Mouse (Mus musculus) CH12.LX (cell line): ENCODE results near the gene Uri1. TPM values are rescaled to one million over a fixed set of nuclear protein-coding genes. Genes with fewer than 3 reads are reported as not detected.

Experiments used
- DNase-seq: peaks from one replicate; pipeline ENCODE4 v3.0.0-alpha.2; 2013; ENCODE audit errors: extremely low read depth
- H3K27ac ChIP-seq: 2 replicates; pipeline ENCODE4 v1.5.1; 2012; ENCODE audit warnings: low read depth, mild to moderate bottlenecking, control low read depth, moderate library complexity; ENCODE audit not compliant: insufficient read depth
- H3K27me3 ChIP-seq: replicated peaks from 2 replicates; pipeline ENCODE3; 2012; ENCODE audit warnings: inconsistent platforms
- H3K36me3 ChIP-seq, 2 experiments: replicated peaks in 1 of 2; 2 replicates each; pipeline versions ENCODE3 to v1.6.1; 2012; ENCODE audit warnings: inconsistent platforms in 1 of 2, low read length in 1 of 2, mild to moderate bottlenecking in 1 of 2, mixed read lengths in 1 of 2, moderate library complexity in 1 of 2; ENCODE audit not compliant: control insufficient read depth in 1 of 2, insufficient read depth in 1 of 2
- H3K4me1 ChIP-seq, 2 experiments: 2 replicates each; pipeline ENCODE4 v1.6.1; 2012; ENCODE audit warnings: inconsistent platforms in 1 of 2, moderate library complexity in 1 of 2; ENCODE audit not compliant: insufficient read depth in 2 of 2, control insufficient read depth in 1 of 2
- H3K4me2 ChIP-seq: 2 replicates; pipeline ENCODE4 v1.6.1; 2012; ENCODE audit warnings: low read depth, mild to moderate bottlenecking, control low read depth; ENCODE audit not compliant: poor library complexity, insufficient read depth, severe bottlenecking
- H3K4me3 ChIP-seq, 3 experiments: fragments of 150-350 bp in 1 of 3; sonication (generic) in 1 of 3; replicated peaks in 1 of 3; 2 replicates each; pipeline versions ENCODE3 to v1.5.1; 2011 to 2012; ENCODE audit warnings: low read depth in 2 of 3, low read length in 2 of 3, mild to moderate bottlenecking in 2 of 3, moderate library complexity in 2 of 3, control low read depth in 1 of 3, improper control_type of control experiment in 1 of 3, inconsistent platforms in 1 of 3, mixed read lengths in 1 of 3; ENCODE audit not compliant: poor library complexity in 1 of 3
- H3K79me2 ChIP-seq: replicated peaks from 2 replicates; pipeline ENCODE4 v1.6.1; 2012; ENCODE audit warnings: mild to moderate bottlenecking, moderate library complexity; ENCODE audit not compliant: control insufficient read depth, poor library complexity, insufficient read depth, severe bottlenecking; ENCODE audit errors: extremely low read depth
- H3K9ac ChIP-seq: 2 replicates; pipeline ENCODE4 v1.6.1; 2012; ENCODE audit warnings: low read depth, mild to moderate bottlenecking, control low read depth, moderate library complexity; ENCODE audit not compliant: insufficient read depth
- H3K9me3 ChIP-seq: replicated peaks from 2 replicates; pipeline ENCODE3; 2012; ENCODE audit warnings: low read length, inconsistent platforms, mixed read lengths
- CTCF ChIP-seq, 2 experiments: IDR thresholded peaks in 1 of 2; conservative IDR thresholded peaks in 1 of 2; 2 replicates each; pipeline ENCODE4 v1.5.1; 2011 to 2012; ENCODE audit warnings: low read depth in 2 of 2, low read length in 2 of 2, improper control_type of control experiment in 1 of 2, inconsistent platforms in 1 of 2, mild to moderate bottlenecking in 1 of 2, moderate library complexity in 1 of 2
- ETS1 ChIP-seq: conservative IDR thresholded peaks from 2 replicates; pipeline ENCODE4 v1.6.1; 2012; ENCODE audit warnings: low read depth, mild to moderate bottlenecking, inconsistent platforms, low read length, improper control_type of control experiment, moderate library complexity
- HCFC1 ChIP-seq: IDR thresholded peaks from 2 replicates; pipeline ENCODE4 v1.6.1; 2012; ENCODE audit warnings: low read depth, mild to moderate bottlenecking, inconsistent platforms, low read length, improper control_type of control experiment
- MAFK ChIP-seq: IDR thresholded peaks from 2 replicates; pipeline ENCODE4 v1.6.1; 2011; ENCODE audit warnings: low read length, improper control_type of control experiment; ENCODE audit not compliant: insufficient replicate concordance
- MXI1 ChIP-seq: IDR thresholded peaks from 2 replicates; pipeline ENCODE4 v1.6.1; 2011; ENCODE audit warnings: mild to moderate bottlenecking, low read depth, low read length, improper control_type of control experiment
- MYC ChIP-seq: IDR thresholded peaks from 2 replicates; pipeline ENCODE4 v1.6.1; 2011; ENCODE audit warnings: low read depth, mild to moderate bottlenecking, improper control_type of control experiment, low read length
- POLR2AphosphoS2 ChIP-seq: IDR thresholded peaks from 2 replicates; pipeline ENCODE4 v1.6.1; 2011; ENCODE audit warnings: low read depth, low read length, improper control_type of control experiment
- RAD21 ChIP-seq: IDR thresholded peaks from 2 replicates; pipeline ENCODE4 v1.6.1; 2011; ENCODE audit warnings: low read depth, mild to moderate bottlenecking, low read length, improper control_type of control experiment, moderate library complexity
- RCOR1 ChIP-seq: conservative IDR thresholded peaks from 2 replicates; pipeline ENCODE4 v1.6.1; 2012; ENCODE audit warnings: low read depth, mild to moderate bottlenecking, inconsistent platforms, low read length, improper control_type of control experiment
- SMC3 ChIP-seq: IDR thresholded peaks from 2 replicates; pipeline ENCODE4 v1.6.1; 2011; ENCODE audit warnings: low read depth, low read length, improper control_type of control experiment
- TBP ChIP-seq: conservative IDR thresholded peaks from 2 replicates; pipeline ENCODE4 v1.6.1; 2011; ENCODE audit warnings: low read depth, low read length, improper control_type of control experiment
- USF1 ChIP-seq: IDR thresholded peaks from 2 replicates; pipeline ENCODE4 v1.6.1; 2014; ENCODE audit warnings: low read depth, mild to moderate bottlenecking, inconsistent platforms, low read length, improper control_type of control experiment
- USF2 ChIP-seq: conservative IDR thresholded peaks from 2 replicates; pipeline ENCODE4 v1.6.1; 2011; ENCODE audit warnings: low read depth, low read length, improper control_type of control experiment
- ZKSCAN1 ChIP-seq: IDR thresholded peaks from 2 replicates; pipeline ENCODE4 v1.6.1; 2012; ENCODE audit warnings: low read depth, inconsistent platforms, low read length, improper control_type of control experiment, borderline replicate concordance
- ZMIZ1 ChIP-seq: IDR thresholded peaks from 2 replicates; pipeline ENCODE4 v1.6.1; 2012; ENCODE audit warnings: low read depth, mild to moderate bottlenecking, inconsistent platforms, low read length, improper control_type of control experiment
- ZNF384 ChIP-seq: IDR thresholded peaks from 2 replicates; pipeline ENCODE4 v1.6.1; 2012; ENCODE audit warnings: low read depth, low read length, improper control_type of control experiment, inconsistent platforms
- dilution Hi-C: fragments of 300-500 bp; cut with MboI; formaldehyde crosslinking; loops from 2 replicates; pipeline ENCODE4 v1.14.3; 2020; ENCODE audit warnings: low sequenced_read_pairs; ENCODE audit not compliant: extremely low pct_unique_long_range_greater_than_20kb, extremely low pct_ligation_motif_present
- in situ Hi-C: fragments of 300-500 bp; cut with MboI; formaldehyde crosslinking; loops from 3 replicates; pipeline ENCODE4 v1.14.3; 2019; ENCODE audit warnings: low sequenced_read_pairs, low pct_ligation_motif_present, low pct_unique_long_range_greater_than_20kb, mixed read lengths
- polyA plus RNA-seq: library from polyadenylated mRNA; unstranded; fragments of >175 nt; gene quantifications from 2 replicates; pipeline ENCODE4 v1.2.1, GENCODE M21; 2012; ENCODE audit warnings: low read depth; ENCODE audit not compliant: insufficient read length
- total RNA-seq, 2 experiments: library from RNA; depleted of rRNA; stranded (reverse); fragments of 300-350 nt in 1 of 2; fragments of >200 nt in 1 of 2; gene quantifications; 2 replicates each; pipeline ENCODE4 v1.2.3; 2012 to 2014

The Uri1 gene
- total and polyA plus RNA-seq, 3 experiments, result 37.1 to 53.3 (median 50.1) TPM

DNA sequence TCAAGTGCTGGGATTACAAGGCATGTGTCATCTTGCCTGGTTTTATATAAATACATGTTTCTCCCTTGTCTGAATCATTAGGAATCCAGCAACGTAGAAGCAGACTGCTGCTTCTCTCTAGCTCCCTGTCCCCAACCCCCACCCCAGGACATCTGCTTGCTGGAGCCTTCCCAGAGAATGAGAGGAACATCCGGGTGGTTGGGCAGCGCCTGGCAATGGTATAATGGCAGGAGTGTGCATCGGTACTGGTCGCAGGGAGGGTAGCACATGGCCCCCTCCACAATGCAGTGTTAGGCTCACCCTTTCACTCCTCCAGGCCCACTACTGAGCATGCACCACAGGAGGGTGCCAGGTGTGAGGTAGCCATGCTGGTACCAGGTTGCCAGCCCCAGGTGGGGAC, 93.6 kb downstream of the Uri1 start:
- H3K4me1 ChIP-seq, result no peaks in the 10 kb centered on the region
- no peak overlapping the region for H3K27ac ChIP-seq
- DNase-seq, result no peak
- dilution Hi-C loops, result no loop called here
- in situ Hi-C loops, result no loop called here
- peaks cover 0 to 18% of the 10 kb centered on the region in 2 experiments for H3K36me3 ChIP-seq
- no peaks in the 10 kb centered on the region for H3K27me3 ChIP-seq
- H3K9ac ChIP-seq, result no peak overlapping the region
- H3K4me3 ChIP-seq, result no peak overlapping the region
- no peak overlapping the region for H3K4me2 ChIP-seq
- TF ChIP-seq ZKSCAN1 (no peak), SMC3 (no peak), ZNF384 (no peak), MAFK (no peak), USF1 (no peak), USF2 (no peak), MYC (no peak), RCOR1 (no peak), TBP (no peak), RAD21 (no peak), ZMIZ1 (no peak), MXI1 (no peak), POLR2AphosphoS2 (no peak), ETS1 (no peak), HCFC1 (no peak)
- H3K9me3 ChIP-seq, result no peaks in the 10 kb centered on the region
- no peaks in the 10 kb centered on the region for H3K79me2 ChIP-seq

DNA sequence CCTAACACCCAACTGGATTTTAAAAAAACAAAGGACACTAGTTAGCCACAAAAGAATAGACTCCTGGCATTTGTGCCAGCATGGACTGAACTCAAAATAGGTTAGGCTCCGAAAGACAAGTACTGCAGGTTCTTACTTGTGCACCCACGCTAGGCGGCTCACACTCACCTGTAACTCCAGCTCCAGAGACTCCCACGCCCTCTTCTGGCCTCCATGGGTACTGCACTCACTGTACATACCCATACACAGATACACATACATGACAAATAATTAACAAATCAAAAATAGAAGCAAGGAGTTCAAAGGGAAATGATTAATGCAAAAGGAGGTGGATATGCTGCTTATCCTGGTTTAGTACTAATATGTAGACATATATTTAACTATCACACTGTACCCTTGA, 100.4 kb downstream of the Uri1 start:
- Histone ChIP-seq H3K27me3 (peaks cover 14% of the 10 kb centered on the region), H3K4me3 (no peak overlapping the region), H3K36me3 (no peaks in the 10 kb centered on the region), H3K79me2 (no peaks in the 10 kb centered on the region), H3K4me1 (no peaks in the 10 kb centered on the region), H3K9ac (no peak overlapping the region), H3K4me2 (no peak overlapping the region), H3K9me3 (peaks cover 4% of the 10 kb centered on the region), H3K27ac (no peak overlapping the region)
- dilution Hi-C loops (no loop called here), in situ Hi-C loops (no loop called here)
- TF ChIP-seq CTCF (conservative IDR thresholded peaks at IDR 0.05 in 1 of 2, IDR thresholded peaks at IDR 0.05 in 1 of 2; ENCODE audit: low read depth in 2 of 2, low read length in 2 of 2), result 0 out of 4 replicates have a peak, but pooled peaks of 1 of the 2 experiments have one; percentile 14
- no peak for TF ChIP-seq ETS1
- TF ChIP-seq USF2, result no peak
- no peak for DNase-seq
